Mouse (Mus musculus) inflammation-experienced regulatory T-cells, adult 6 months (primary cell): ENCODE data around the gene Gm10717. TPM values are rescaled to one million over a fixed set of nuclear protein-coding genes. Genes with fewer than 3 reads are reported as not detected.
"Not testable (repeated sequence)": the region's sequence is repeated elsewhere in the genome, so short reads cannot be mapped to it uniquely, and the experiment has no call there.

Experiments
- ATAC-seq: one replicate; pipeline ENCODE4 v1.8.0; 2017
- polyA plus RNA-seq, 3 experiments: library from polyadenylated mRNA; unstranded; fragments of 100-300 nt; shearing (Covaris generic); gene quantifications; one replicate each; pipeline ENCODE4 v1.2.1; 2017

Gm10717 gene
- polyA plus RNA-seq, 3 experiments from 2014 or later, result 3.1 to 8.1 (median 4.5) TPM

DNA sequence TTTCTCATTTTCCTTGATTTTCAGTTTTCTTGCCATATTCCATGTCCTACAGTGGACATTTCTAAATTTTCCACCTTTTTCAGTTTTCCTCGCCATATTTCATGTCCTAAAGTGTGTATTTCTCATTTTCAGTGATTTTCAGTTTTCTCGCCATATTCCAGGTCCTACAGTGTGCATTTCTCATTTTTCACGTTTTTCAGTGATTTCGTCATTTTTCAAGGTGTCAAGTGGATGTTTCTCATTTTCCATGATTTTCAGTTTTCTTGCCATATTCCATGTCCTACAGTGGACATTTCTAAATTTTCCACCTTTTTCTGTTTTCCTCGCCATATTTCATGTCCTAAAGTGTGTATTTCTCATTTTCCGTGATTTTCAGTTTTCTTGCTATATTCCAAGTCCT is 436 bp downstream of the Gm10717 start:
- ATAC-seq, result not testable (repeated sequence)

DNA sequence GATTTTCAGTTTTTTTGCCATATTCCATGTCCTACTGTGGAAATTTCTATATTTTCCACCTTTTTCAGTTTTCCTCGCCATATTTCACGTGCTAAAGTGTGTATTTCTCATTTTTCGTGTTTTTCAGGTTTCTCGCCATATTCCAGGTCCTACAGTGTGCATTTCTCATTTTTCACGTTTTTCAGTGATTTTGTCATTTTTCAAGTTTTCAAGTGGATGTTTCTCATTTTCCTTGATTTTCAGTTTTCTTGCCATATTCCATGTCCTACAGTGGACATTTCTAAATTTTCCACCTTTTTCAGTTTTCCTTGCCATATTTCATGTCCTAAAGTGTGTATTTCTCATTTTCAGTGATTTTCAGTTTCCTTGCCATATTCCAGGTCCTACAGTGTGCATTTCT is 919 bp downstream of the Gm10717 start:
- ATAC-seq, result not testable (repeated sequence)

DNA sequence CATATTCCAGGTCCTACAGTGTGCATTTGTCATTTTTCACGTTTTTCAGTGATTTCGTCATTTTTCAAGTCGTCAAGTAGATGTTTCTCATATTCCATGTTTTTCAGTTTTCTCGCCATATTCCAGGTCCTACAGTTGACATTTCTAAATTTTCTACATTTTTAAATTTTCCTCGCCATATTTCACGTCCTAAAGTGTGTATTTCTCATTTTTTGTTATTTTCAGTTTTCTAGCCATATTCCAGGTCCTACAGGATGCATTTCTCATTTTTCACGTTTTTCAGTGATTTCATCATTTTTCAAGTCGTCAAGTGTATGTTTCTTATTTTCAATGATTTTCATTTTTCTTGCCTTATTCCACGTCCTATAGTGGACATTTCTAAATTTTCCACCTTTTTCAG is 1.5 kb downstream of the Gm10717 start:
- not testable (repeated sequence) for ATAC-seq

DNA sequence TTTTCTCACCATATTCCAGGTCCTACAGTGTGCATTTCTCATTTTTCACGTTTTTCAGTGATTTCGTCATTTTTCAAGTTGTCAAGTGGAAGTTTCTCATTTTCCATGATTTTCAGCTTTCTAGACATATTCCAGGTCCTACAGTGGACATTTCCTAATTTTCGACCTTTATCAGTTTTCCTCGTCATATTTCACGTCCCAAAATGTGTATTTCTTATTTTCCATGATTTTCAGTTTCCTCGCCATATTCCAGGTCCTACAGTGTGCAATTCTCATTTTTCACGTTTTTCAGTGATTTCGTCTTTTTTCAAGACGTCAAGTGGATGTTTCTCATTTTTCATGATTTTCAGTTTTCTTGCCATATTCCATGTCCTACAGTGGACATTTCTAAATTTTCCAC is 2.0 kb downstream of the Gm10717 start:
- not testable (repeated sequence) for ATAC-seq

DNA sequence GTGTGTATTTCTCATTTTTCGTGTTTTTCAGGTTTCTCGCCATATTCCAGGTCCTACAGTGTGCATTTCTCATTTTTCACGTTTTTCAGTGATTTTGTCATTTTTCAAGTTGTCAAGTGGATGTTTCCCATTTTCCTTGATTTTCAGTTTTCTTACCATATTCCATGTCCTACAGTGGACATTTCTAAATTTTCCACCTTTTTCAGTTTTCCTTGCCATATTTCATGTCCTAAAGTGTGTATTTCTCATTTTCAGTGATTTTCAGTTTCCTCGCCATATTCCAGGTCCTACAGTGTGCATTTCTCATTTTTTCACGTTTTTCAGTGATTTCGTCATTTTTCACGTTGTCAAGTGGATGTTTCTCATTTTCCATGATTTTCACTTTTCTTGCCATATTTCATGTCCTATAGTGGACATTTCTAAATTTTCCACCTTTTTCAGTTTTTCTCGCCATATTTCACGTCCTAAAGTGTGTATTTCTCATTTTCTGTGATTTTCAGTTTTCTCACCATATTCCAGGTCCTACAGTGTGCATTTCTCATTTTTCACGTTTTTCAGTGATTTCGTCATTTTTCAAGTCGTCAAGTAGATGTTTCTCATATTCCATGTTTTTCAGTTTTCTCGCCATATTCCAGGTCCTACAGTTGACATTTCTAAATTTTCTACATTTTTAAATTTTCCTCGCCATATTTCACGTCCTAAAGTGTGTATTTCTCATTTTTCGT is 4.2 kb downstream of the Gm10717 start:
- not testable (repeated sequence) for ATAC-seq

DNA sequence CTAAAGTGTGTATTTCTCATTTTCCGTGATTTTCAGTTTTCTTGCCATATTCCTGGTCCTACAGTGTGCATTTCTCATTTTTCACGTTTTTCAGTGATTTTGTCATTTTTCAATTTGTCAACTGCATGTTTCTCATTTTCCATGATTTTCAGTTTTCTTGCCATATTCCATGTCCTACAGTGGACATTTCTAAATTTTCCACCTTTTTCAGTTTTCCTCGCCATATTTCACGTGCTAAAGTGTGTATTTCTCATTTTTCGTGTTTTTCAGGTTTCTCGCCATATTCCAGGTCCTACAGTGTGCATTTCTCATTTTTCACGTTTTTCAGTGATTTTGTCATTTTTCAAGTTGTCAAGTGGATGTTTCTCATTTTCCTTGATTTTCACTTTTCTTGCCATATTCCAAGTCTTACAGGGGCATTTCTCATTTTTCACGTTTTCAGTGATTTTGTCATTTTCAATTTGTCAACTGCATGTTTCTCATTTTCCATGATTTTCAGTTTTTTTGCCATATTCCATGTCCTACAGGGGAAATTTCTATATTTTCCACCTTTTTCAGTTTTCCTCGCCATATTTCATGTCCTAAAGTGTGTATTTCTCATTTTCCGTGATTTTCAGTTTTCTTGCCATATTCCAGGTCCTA is 5.6 kb downstream of the Gm10717 start:
- not testable (repeated sequence) for ATAC-seq

DNA sequence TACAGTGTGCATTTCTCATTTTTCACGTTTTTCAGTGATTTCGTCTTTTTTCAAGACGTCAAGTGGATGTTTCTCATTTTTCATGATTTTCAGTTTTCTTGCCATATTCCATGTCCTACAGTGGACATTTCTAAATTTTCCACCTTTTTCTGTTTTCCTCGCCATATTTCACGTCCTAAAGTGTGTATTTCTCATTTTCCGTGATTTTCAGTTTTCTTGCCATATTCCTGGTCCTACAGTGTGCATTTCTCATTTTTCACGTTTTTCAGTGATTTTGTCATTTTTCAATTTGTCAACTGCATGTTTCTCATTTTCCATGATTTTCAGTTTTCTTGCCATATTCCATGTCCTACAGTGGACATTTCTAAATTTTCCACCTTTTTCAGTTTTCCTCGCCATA is 9.1 kb downstream of the Gm10717 start, which contains the start of gene Gm17535:
Gene Gm17535 (plus strand): TSS at position 301 of the 400 bp plus-strand sequence.
- ATAC-seq, result not testable (repeated sequence)

DNA sequence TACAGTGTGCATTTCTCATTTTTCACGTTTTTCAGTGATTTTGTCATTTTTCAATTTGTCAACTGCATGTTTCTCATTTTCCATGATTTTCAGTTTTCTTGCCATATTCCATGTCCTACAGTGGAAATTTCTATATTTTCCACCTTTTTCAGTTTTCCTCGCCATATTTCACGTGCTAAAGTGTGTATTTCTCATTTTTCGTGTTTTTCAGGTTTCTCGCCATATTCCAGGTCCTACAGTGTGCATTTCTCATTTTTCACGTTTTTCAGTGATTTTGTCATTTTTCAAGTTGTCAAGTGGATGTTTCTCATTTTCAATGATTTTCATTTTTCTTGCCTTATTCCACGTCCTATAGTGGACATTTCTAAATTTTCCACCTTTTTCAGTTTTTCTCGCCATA is 11.4 kb downstream of the Gm10717 start, which contains the start of gene Gm10715:
Gene Gm10715 (plus strand): TSS at position 301 of the 400 bp plus-strand sequence.
- ATAC-seq, result not testable (repeated sequence)

DNA sequence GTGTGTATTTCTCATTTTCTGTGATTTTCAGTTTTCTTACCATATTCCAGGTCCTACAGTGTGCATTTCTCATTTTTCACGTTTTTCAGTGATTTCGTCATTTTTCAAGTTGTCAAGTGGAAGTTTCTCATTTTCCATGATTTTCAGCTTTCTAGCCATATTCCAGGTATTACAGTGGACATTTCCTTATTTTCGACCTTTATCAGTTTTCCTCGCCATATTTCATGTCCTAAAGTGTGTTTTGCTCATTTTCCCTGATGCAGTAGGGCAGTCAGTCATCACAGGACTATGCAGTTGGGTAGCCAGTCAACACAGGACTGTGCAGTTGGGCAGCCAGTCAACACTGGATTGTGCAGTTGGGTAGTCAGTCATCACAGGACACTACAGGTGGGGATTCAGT is 12.9 kb downstream of the Gm10717 start:
- not testable (repeated sequence) for ATAC-seq

Other genes with a start within 250 kb of the Gm10717 start
- under 1 TPM in 1 of 3 experiments, not detected in 2; 0.74 TPM for gene Gm10722, start 24.5 kb upstream of the Gm10717 start, polyA plus RNA-seq
- gene Gm11168, start 22.1 kb upstream of the Gm10717 start, polyA plus RNA-seq, result 1 to 10 TPM in 1 of 3 experiments, under 1 TPM in 1, not detected in 1; 0.84 to 2.4 TPM
- under 1 TPM in 1 of 3 experiments, not detected in 2; 0.99 TPM for gene Gm10721, start 12.3 kb upstream of the Gm10717 start, polyA plus RNA-seq
- gene Gm10720, start 9.8 kb upstream of the Gm10717 start, polyA plus RNA-seq, result not detected
- gene Gm10719, start 8.0 kb upstream of the Gm10717 start, polyA plus RNA-seq, result 1 to 10 TPM in 1 of 3 experiments, under 1 TPM in 1, not detected in 1; 0.89 to 3.2 TPM
- 1 to 10 TPM in 2 of 3 experiments, not detected in 1; 1.3 TPM for gene Gm10718, start 1.9 kb upstream of the Gm10717 start, polyA plus RNA-seq
- not detected for gene Gm17535, start 9.2 kb downstream of the Gm10717 start, polyA plus RNA-seq
- gene Gm10715, start 11.5 kb downstream of the Gm10717 start, polyA plus RNA-seq, result not detected